29 mouse cellular contexts compared by ENCODE assay signal in genomic region chr19:59359202-59359601, GRCm38 (mm10). TPM values are rescaled to one million over a fixed set of nuclear protein-coding genes. Genes with fewer than 3 reads are reported as not detected.
DNase-seq lines count a peak whose midpoint lies in the region; ATAC-seq lines count a peak whose summit lies in the region.
"Had no signal": no experiment of that assay in that cellular context is flagged by ENCODE, and none has a peak within 500 bp of the region (broad histone marks: within the 10 kb centered on the region; RNA-seq: fewer than 3 reads in every experiment).

No protein-coding gene starts in this region.

- WGBS in liver, embryonic 13.5 days (ENCODE audit: insufficient replicate concordance), result 9% methylated on average over 4 of the region's 4 CpGs
- 69% methylated on average over 4 of the region's 4 CpGs for WGBS in hindbrain, embryonic 14.5 days

- no peaks in the 10 kb centered on the region for H3K27me3 ChIP-seq in erythroblast, embryonic 14.5 days (ENCODE audit: control insufficient read depth)
- H3K27me3 ChIP-seq in liver, embryonic 13.5 days, result no peaks in the 10 kb centered on the region
- H3K27me3 ChIP-seq in hindbrain, embryonic 14.5 days (ENCODE audit: control insufficient read depth, insufficient read depth, low read length), result no peaks in the 10 kb centered on the region
- H3K27me3 ChIP-seq: forebrain, embryonic 13.5 days; intestine, embryonic 15.5 days; lung, embryonic 15.5 days; midbrain, embryonic 13.5 days; neural tube, embryonic 13.5 days; stomach, embryonic 15.5 days had no signal

- no peak for ATAC-seq in erythroblast, adult 5-6 weeks (replicated peaks; ENCODE audit: low FRiP score, poor library complexity, severe bottlenecking)
- peak; percentile 23; the same call in 1 of the 2 replicates for ATAC-seq in common myeloid progenitor, adult 5-6 weeks (replicated peaks; ENCODE audit: low read depth, poor library complexity, severe bottlenecking)
- ATAC-seq in liver, embryonic 13.5 days (ENCODE audit: low read depth), result peak; percentile 58
- ATAC-seq in megakaryocyte progenitor cell, adult 5-6 weeks (replicated peaks; ENCODE audit: poor library complexity), result peak; percentile 30; the same call in 1 of the 2 replicates
- ATAC-seq in hindbrain, embryonic 14.5 days (ENCODE audit: low FRiP score), result no peak
- ATAC-seq: forebrain, embryonic 13.5 days; hindbrain, postnatal 0 days; intestine, embryonic 15.5 days; midbrain, embryonic 13.5 days had no signal

- H3K27ac ChIP-seq in liver, embryonic 13.5 days, result peak overlapping the region; percentile 95
- no peak overlapping the region for H3K27ac ChIP-seq in hindbrain, embryonic 14.5 days
- H3K27ac ChIP-seq: embryonic facial prominence, embryonic 13.5 days; forebrain, embryonic 13.5 days; hindbrain, postnatal 0 days; intestine, embryonic 15.5 days; layer of hippocampus, adult 2 months; lung, embryonic 15.5 days; midbrain, embryonic 13.5 days; neural tube, embryonic 13.5 days; stomach, embryonic 15.5 days had no signal

- no peaks in the 10 kb centered on the region; the same call in 1 of the 2 replicates for H3K36me3 ChIP-seq in erythroblast, embryonic 14.5 days (ENCODE audit: control insufficient read depth)
- no peaks in the 10 kb centered on the region for H3K36me3 ChIP-seq in liver, embryonic 13.5 days
- no peaks in the 10 kb centered on the region for H3K36me3 ChIP-seq in hindbrain, embryonic 14.5 days (replicated peaks; ENCODE audit: control insufficient read depth, insufficient read depth)
- H3K36me3 ChIP-seq: embryonic facial prominence, embryonic 13.5 days; intestine, embryonic 15.5 days; lung, embryonic 15.5 days; midbrain, embryonic 13.5 days; neural tube, embryonic 13.5 days; stomach, embryonic 15.5 days had no signal

- H3K4me1 ChIP-seq in erythroblast, embryonic 14.5 days (ENCODE audit: control insufficient read depth), result peaks cover 97% of the 10 kb centered on the region
- H3K4me1 ChIP-seq in liver, embryonic 13.5 days (replicated peaks), result peaks cover 96% of the 10 kb centered on the region
- H3K4me1 ChIP-seq in hindbrain, embryonic 14.5 days (replicated peaks; ENCODE audit: control insufficient read depth, insufficient read depth, low read length), result no peaks in the 10 kb centered on the region
- H3K4me1 ChIP-seq: embryonic facial prominence, embryonic 13.5 days; forebrain, embryonic 13.5 days; intestine, embryonic 15.5 days; lung, embryonic 15.5 days; neural tube, embryonic 13.5 days; stomach, embryonic 15.5 days had no signal

- peak overlapping the region; percentile 6 for H3K4me3 ChIP-seq in erythroblast, embryonic 14.5 days (replicated peaks)
- H3K4me3 ChIP-seq in liver, embryonic 13.5 days (replicated peaks), result no peak overlapping the region
- no peak overlapping the region for H3K4me3 ChIP-seq in hindbrain, embryonic 14.5 days (replicated peaks; ENCODE audit: low read length)
- H3K4me3 ChIP-seq: embryonic facial prominence, embryonic 13.5 days; forebrain, embryonic 13.5 days; intestine, embryonic 15.5 days; layer of hippocampus, adult 2 months; lung, embryonic 15.5 days; megakaryocyte, embryonic 14.5 days; midbrain, embryonic 13.5 days; neural tube, embryonic 13.5 days; stomach, embryonic 15.5 days had no signal

- DNase-seq in liver, embryonic 13.5 days, result peak; percentile 49
- no peak for DNase-seq in urinary bladder, adult 2 months (ENCODE audit: low spot score)
- DNase-seq in layer of hippocampus, adult 9-10 months (ENCODE audit: low spot score), result no peak
- no peak for DNase-seq in hindbrain, embryonic 14.5 days (ENCODE audit: low spot score)
- DNase-seq: adrenal gland, postnatal 14 days; cerebellum, adult 11 months; cerebellum, adult 9-10 months; cerebellum, postnatal 36 days; gastrocnemius, postnatal 14 days; heart, postnatal 14 days; kidney, adult 2 months; kidney, postnatal 36 days; left cerebral cortex, postnatal 4 days; lung, postnatal 36 days; thymus, postnatal 14 days had no signal

- no peaks in the 10 kb centered on the region for H3K9me3 ChIP-seq in erythroblast, embryonic 14.5 days (ENCODE audit: control insufficient read depth, low read length)
- no peaks in the 10 kb centered on the region for H3K9me3 ChIP-seq in liver, embryonic 13.5 days (replicated peaks)
- no peaks in the 10 kb centered on the region for H3K9me3 ChIP-seq in hindbrain, embryonic 14.5 days (ENCODE audit: control insufficient read depth, low read length)
- H3K9me3 ChIP-seq: embryonic facial prominence, embryonic 13.5 days; forebrain, embryonic 13.5 days; intestine, embryonic 15.5 days; lung, embryonic 15.5 days; megakaryocyte, embryonic 14.5 days; midbrain, embryonic 13.5 days; neural tube, embryonic 13.5 days; stomach, embryonic 15.5 days had no signal

- H3K9ac ChIP-seq in liver, embryonic 13.5 days, result peak overlapping the region; percentile 29; the same call in 1 of the 2 replicates
- H3K9ac ChIP-seq in hindbrain, embryonic 14.5 days, result no peak overlapping the region
- H3K9ac ChIP-seq: embryonic facial prominence, embryonic 13.5 days; forebrain, embryonic 13.5 days; intestine, embryonic 15.5 days; lung, embryonic 15.5 days; midbrain, embryonic 13.5 days; neural tube, embryonic 13.5 days; stomach, embryonic 15.5 days had no signal

- peak overlapping the region; percentile 54 for H3K4me2 ChIP-seq in liver, embryonic 13.5 days
- no peak overlapping the region for H3K4me2 ChIP-seq in hindbrain, embryonic 14.5 days (replicated peaks)
- H3K4me2 ChIP-seq: embryonic facial prominence, embryonic 13.5 days; forebrain, embryonic 13.5 days; intestine, embryonic 15.5 days; lung, embryonic 15.5 days; midbrain, embryonic 13.5 days; neural tube, embryonic 13.5 days; stomach, embryonic 15.5 days had no signal

RNA-seq across cellular contexts. Expression of gene Pdzd8, which starts 13.6 kb away (rescaled TPM):
- 0.28 and 0.36 TPM in 2 replicates for polyA plus RNA-seq in erythroblast, embryonic 14.5 days (2012)
- 23.4 and 30.2 TPM in 2 replicates for total RNA-seq in erythroblast, adult 5-6 weeks (2015; ENCODE audit: low replicate concordance)
- total RNA-seq in erythroblast, adult 5-6 weeks (2017; ENCODE audit: low replicate concordance), result 25.6 and 26.8 TPM in 2 replicates
- total RNA-seq in common myeloid progenitor, adult 5-6 weeks (2017), result 48.7 and 59.1 TPM in 2 replicates
- polyA plus RNA-seq in liver, embryonic 13.5 days (2015; fragmentation: Nextera tagmentation; extraction: Ambion mirVana), result 3.9 and 4.4 TPM in 2 replicates
- 62.5 and 69.7 TPM in 2 replicates for total RNA-seq in megakaryocyte progenitor cell, adult 5-6 weeks (2015)
- total RNA-seq in megakaryocyte progenitor cell, adult 5-6 weeks (2017), result 46.7 and 49.0 TPM in 2 replicates
- polyA plus RNA-seq in urinary bladder, adult 2 months (2012; rRNA removed), result 10.1 and 13.0 TPM in 2 replicates
- 17.5 and 18.6 TPM in 2 replicates for polyA plus RNA-seq in hindbrain, embryonic 14.5 days (2014; fragmentation: Nextera tagmentation; extraction: Ambion mirVana)

RNA-seq across cellular contexts. Expression of gene Rps12-ps3, which starts 37.1 kb away (rescaled TPM):
- polyA plus RNA-seq in erythroblast, embryonic 14.5 days (2012), result 3.5 and 7.4 TPM in 2 replicates
- 144 and 176 TPM in 2 replicates for total RNA-seq in erythroblast, adult 5-6 weeks (2015; ENCODE audit: low replicate concordance)
- 58.3 and 69.0 TPM in 2 replicates for total RNA-seq in erythroblast, adult 5-6 weeks (2017; ENCODE audit: low replicate concordance)
- total RNA-seq in common myeloid progenitor, adult 5-6 weeks (2017), result 809 and 1,340 TPM in 2 replicates
- 14.4 and 21.8 TPM in 2 replicates for polyA plus RNA-seq in liver, embryonic 13.5 days (2015; fragmentation: Nextera tagmentation; extraction: Ambion mirVana)
- total RNA-seq in megakaryocyte progenitor cell, adult 5-6 weeks (2015), result 1,076 and 1,152 TPM in 2 replicates
- 820 and 1,286 TPM in 2 replicates for total RNA-seq in megakaryocyte progenitor cell, adult 5-6 weeks (2017)
- polyA plus RNA-seq in urinary bladder, adult 2 months (2012; rRNA removed), result 413 and 509 TPM in 2 replicates
- polyA plus RNA-seq in hindbrain, embryonic 14.5 days (2014; fragmentation: Nextera tagmentation; extraction: Ambion mirVana), result 16.6 and 17.1 TPM in 2 replicates

Comparison
In these comparisons a context has a peak if more than half of its experiments do, and no peak if none do; other contexts are left out.
1. ATAC-seq: peak in common myeloid progenitor, adult 5-6 weeks (single experiment), liver, embryonic 13.5 days (single experiment) and megakaryocyte progenitor cell, adult 5-6 weeks (single experiment); none in erythroblast, adult 5-6 weeks (single experiment) and hindbrain, embryonic 14.5 days (single experiment).
2. RNA of gene Rps12-ps3, which starts 37.1 kb away (polyA plus RNA-seq): 413 to 509 TPM in urinary bladder, adult 2 months; 14.4 to 21.8 TPM in liver, embryonic 13.5 days, 16.6 to 17.1 TPM in hindbrain, embryonic 14.5 days and 3.5 to 7.4 TPM in erythroblast, embryonic 14.5 days; every median in the first group is over 10 times any median in the second.